Mouse (Mus musculus) embryonic fibroblast, embryonic 13.5 days (primary cell): ENCODE data around the gene Nt5m.

Experiments
- CTCF ChIP-seq: IDR thresholded peaks from 2 replicates; pipeline ENCODE4 v1.5.1; 2011; ENCODE audit warnings: mild to moderate bottlenecking, control low read depth, low read length, moderate library complexity, borderline replicate concordance; ENCODE audit not compliant: insufficient read depth
- POLR2A ChIP-seq: IDR thresholded peaks from 2 replicates; pipeline ENCODE4 v1.6.1; 2011; ENCODE audit warnings: low read depth, mild to moderate bottlenecking, control low read depth, low read length, moderate library complexity

DNA sequence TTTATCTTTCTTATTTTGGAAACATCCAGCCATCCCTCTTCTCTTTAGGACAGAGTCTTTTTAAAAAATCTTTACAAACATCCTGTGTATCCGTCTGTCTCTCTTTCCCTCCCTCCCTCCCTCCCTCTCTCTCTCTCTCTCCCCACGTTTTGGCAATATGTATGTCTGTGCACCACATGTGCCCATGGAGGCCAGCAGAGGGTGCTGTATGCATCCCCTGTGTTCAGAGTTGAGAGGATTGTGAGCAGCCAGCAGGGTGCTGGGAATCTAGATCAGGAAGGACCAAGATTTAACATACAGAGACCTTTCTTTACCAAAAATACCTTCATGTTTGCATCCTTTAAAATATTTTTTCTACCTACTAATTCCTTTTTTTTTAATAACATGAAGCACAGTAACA is 7.9 kb downstream of the Nt5m start:
- TF ChIP-seq POLR2A (no peak), CTCF (peak; percentile 79)
